Mouse (Mus musculus): ENCODE data around the gene Adcy5.

DNA sequence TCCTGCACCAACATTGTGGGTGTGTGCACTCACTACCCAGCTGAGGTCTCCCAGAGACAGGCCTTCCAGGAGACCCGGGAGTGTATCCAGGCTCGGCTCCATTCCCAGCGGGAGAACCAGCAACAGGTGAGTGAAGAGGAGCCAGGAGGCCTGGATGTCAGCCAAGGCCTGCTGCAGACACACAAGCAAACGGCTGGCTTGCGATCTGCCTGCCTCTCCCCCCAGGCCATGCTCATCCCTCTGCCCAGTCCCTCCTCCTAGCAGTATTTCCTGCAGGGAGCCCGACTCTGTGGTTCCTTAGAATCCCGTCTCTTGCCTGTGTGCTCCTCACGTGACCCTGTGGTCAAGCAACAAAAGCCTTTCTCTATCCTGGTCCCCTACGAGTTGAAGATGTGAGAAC is 94.1 kb downstream of the Adcy5 start:
- TF ChIP-seq MYOD1 (IDR thresholded peaks at IDR 0.05; ENCODE audit: control insufficient read depth in 1 of 3, insufficient read length in 2 of 3, low read depth in 2 of 3) (no peak), POLR2A (IDR thresholded peaks at IDR 0.05; ENCODE audit: insufficient read length, low read depth) (no peak), USF1 (IDR thresholded peaks at IDR 0.05; ENCODE audit: low read depth) (peak; percentile 72)
